Mouse (Mus musculus): Measurements from ENCODE around the gene Mettl9.

Gene Mettl9

DNA sequence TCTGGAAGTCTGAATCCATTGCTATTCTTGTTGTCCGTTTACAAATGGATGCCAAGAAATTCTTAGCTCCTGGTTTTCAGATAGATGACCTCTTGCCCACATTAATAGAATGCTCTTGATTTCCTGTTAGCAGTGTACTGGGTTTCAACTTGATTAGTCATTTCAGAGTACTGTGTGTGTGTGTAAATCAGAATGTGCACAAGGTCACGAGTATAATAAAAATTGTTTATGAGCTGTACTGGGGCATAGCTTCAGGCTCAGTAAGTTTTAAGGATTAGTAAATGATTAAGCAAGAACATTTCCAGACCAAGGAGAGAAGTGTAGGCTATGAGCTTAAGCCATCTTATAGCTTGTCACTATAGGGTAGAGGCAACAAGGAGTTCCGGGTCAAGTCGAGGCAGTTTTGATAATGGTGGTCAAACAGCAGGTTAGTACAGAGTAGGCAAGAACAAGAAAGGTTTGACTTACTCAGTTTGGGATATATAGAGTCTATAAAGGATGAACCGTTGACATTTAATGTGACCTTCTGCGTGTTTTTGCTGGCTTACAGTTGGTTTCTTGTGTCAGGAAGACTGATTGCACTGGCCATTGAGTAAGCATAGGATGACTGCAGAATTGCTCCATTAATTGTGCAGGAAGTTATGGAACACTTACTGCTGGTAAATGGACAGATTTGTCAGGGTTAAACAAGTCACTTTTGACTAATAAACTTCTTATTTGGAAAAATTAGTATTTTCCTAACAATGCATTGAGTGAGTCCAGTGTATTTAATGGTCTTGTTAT is 11.6 kb downstream of the Mettl9 start:
- no peak for DNase-seq

- DNase-seq, result no peak
These were observed 13.4 kb downstream of the Mettl9 start for GRCm38 (mm10) chr7:121047624-121048023.

GRCm38 (mm10) chr7:121053071-121053470 is 18.8 kb downstream of the Mettl9 start:
- DNase-seq, result no peak

- no peak for DNase-seq
These were observed 25.4 kb downstream of the Mettl9 start for GRCm38 (mm10) chr7:121059477-121060218.

DNA sequence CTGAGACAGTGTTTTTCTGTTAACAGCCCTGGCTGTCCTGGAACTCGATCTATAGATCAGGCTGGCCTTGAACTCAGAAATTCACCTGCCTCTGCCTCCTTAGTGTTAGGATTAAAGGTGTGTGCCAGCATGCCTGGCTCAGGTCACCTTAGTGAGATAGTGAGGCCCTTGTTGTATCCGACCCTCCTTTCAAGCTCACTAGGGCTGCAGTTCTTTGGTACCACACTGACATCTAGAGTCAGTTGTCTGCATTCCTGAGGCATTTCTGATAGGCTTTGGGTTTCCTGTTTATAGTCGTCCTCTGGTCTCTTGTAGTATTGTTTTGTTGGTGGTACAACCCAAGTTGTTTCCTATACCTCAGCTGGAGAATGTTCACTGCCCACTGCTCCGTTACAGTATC is 30.1 kb downstream of the Mettl9 start:
- no peak for DNase-seq

GRCm38 (mm10) chr7:121071276-121071675 is 37.0 kb downstream of the Mettl9 start:
- DNase-seq, result no peak

DNA sequence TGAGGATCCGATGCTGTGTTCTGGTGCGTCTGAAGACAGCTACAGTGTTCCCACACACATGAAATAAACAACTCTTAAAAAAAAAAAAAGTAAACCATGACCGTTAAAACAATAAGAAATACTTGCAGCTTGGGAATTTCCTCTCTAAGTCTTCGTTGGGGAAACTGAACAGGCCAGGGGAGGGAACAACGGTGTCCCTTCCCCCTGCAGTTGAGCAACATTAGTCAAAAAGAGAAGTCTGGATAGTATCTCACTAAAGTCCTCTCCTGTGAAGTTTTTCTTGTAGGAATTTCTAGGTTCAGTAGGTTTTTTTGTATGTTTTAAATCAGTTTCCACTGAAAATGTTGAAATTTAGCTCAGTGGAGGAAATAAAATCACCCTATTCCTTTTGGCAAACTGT is 38.3 kb downstream of the Mettl9 start:
- no peak for DNase-seq

GRCm38 (mm10) chr7:121074281-121074680 is 40.0 kb downstream of the Mettl9 start, which contains the start of gene Igsf6:
Igsf6 (minus strand) TSS chr7:121074572.
- no peak for DNase-seq

- DNase-seq, result no peak
These were observed 40.7 kb downstream of the Mettl9 start for GRCm38 (mm10) chr7:121074801-121075400.

DNA sequence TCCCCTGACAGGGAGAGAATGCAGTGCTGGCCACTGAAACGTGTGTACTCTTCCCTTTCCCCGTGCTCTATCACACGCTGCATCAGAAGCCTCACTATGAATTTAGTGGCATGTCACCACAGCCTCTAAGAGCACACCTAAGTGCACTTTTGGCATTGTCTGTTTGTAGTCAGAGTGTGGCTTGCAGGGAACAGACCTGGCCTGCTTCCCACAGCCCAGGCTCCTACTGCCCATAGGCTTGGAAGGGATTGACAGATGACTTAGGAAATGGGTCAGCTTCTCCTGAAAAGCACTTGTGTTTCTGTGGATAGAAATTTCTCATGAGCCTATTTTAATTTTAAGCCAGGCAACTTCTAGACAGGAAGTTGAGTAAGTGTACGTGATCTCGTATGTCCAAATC is 41.2 kb downstream of the Mettl9 start:
- DNase-seq, result no peak

DNA sequence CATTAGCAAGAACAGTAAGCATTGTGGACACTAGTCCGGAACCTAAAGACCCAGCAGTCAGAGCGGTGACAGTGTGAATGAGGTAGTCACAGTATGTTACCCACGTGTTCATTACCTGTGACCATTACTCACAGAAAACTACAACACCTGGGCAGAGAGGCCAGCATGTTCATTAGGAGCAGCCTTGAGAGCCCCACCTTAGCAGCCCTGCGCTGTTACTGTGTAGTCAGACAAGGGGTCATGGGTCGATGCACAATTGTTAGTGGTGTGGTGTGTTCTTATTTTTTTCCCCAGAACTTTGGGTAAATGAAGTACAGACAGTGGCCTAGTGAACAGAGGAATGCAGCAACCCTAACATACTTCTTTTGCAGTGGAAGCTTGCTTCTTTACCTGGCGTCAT is 43.1 kb downstream of the Mettl9 start:
- no peak for DNase-seq

GRCm38 (mm10) chr7:121077829-121078228 is 43.6 kb downstream of the Mettl9 start:
- peak; percentile 58 for DNase-seq

- DNase-seq, result no peak
These were observed 47.1 kb downstream of the Mettl9 start, which contains the start of gene Otoa for GRCm38 (mm10) chr7:121081350-121081749. Otoa (plus strand) TSS chr7:121081650.

DNA sequence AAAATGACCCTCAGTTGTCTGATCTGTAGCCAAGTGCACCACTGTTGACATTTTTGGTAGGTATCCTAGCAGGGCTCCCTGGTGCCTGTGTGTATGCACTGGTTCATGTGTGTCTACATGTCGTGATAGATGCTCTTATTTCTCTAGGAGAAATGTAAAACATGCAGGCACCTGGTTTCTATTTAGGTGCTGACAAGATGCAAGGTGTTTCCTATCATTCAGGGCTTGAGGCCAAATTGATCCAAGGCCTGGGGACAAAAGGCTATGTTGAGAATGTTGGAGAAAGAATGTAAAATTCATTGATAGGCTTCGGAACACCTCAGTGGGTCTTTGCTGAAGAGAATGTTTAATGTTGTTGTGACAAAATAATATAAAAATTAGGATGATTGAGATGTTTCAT is 47.6 kb downstream of the Mettl9 start:
- DNase-seq, result no peak

DNA sequence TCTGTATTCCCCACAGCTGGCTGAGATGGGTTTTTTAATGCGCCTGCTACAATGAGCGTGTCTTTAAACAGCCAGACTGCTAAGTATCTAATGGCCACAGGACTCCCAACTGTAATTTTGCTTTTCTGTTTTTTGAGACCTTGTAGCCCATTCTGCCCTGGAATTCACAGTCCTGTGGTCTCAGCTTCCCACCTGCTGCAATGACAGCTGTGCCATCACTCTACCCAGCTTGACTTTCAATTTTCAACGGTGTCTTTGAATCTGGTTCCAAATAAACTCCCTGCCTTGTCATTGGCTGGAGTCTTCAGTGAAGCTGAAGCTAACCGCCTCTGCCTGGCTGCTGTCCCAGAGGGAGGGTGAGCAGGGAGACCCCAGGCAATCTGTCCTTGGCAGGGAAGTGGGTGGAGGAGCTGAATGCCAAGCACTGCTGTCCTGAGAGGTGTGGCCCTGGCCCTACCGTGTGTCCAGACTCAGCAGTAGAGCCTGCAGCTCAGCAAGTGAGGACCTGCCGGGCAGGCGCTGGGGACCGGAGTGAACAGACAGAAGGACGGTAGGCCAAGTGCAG is 48.8 kb downstream of the Mettl9 start:
- no peak for DNase-seq

GRCm38 (mm10) chr7:121084840-121085453 is 50.7 kb downstream of the Mettl9 start:
- no peak for DNase-seq

- DNase-seq, result no peak
These were observed 51.3 kb downstream of the Mettl9 start for GRCm38 (mm10) chr7:121085500-121085899.

- no peak for DNase-seq
These were observed 54.5 kb downstream of the Mettl9 start for GRCm38 (mm10) chr7:121088745-121089144.

- DNase-seq, result no peak
These were observed 56.5 kb downstream of the Mettl9 start for GRCm38 (mm10) chr7:121090748-121091147.

GRCm38 (mm10) chr7:121093026-121093425 is 58.8 kb downstream of the Mettl9 start:
- no peak for DNase-seq

- DNase-seq, result no peak
These were observed 64.6 kb downstream of the Mettl9 start for GRCm38 (mm10) chr7:121098614-121099389.

GRCm38 (mm10) chr7:121107851-121108250 is 73.6 kb downstream of the Mettl9 start:
- DNase-seq, result no peak
